Mouse (Mus musculus): Measurements from ENCODE around the gene Zfp668. TPM values are rescaled to one million over a fixed set of nuclear protein-coding genes. Genes with fewer than 3 reads are reported as not detected.

The Zfp668 gene
- total RNA-seq, 2 experiments from 2014 or later, result 5.8 to 7.7 TPM

Other genes with a start within 250 kb of the Zfp668 start
- 10 to 100 TPM; 93.2 to 97.1 TPM for gene Bcl7c, start 167.9 kb downstream of the Zfp668 start, total RNA-seq (2021)
- 10 to 100 TPM in 1 of 2 experiments, 1 to 10 TPM in 1; 9.1 to 12.7 TPM for gene Ctf1, start 164.1 kb downstream of the Zfp668 start, total RNA-seq (2021)
- gene Ctf2, start 144.7 kb downstream of the Zfp668 start, total RNA-seq (2021), result not detected
- 1 to 10 TPM; 2.9 to 6.0 TPM for gene Fbxl19, start 132.3 kb downstream of the Zfp668 start, total RNA-seq (2021)
- 10 to 100 TPM; 10.2 to 12.3 TPM for gene Orai3, start 107.0 kb downstream of the Zfp668 start, total RNA-seq (2021)
- 10 to 100 TPM; 21.2 to 26.2 TPM for gene Setd1a, start 100.2 kb downstream of the Zfp668 start, total RNA-seq (2021)
- gene Gm49388, start 91.2 kb downstream of the Zfp668 start, total RNA-seq (2021), result under 1 TPM in 1 of 2 experiments, not detected in 1; 0.47 TPM
- gene Hsd3b7, start 76.2 kb downstream of the Zfp668 start, total RNA-seq (2021), result 10 to 100 TPM in 1 of 2 experiments, 1 to 10 TPM in 1; 8.1 to 12.5 TPM
- gene Stx4a, start 52.5 kb downstream of the Zfp668 start, total RNA-seq (2021), result 10 to 100 TPM; 52.6 to 69.7 TPM
- gene Stx1b, start 52.3 kb downstream of the Zfp668 start, total RNA-seq (2021), result 1 to 10 TPM; 3.0 to 4.6 TPM
- 10 to 100 TPM; 16.2 to 20.1 TPM for gene Zfp646, start 607 bp downstream of the Zfp668 start, total RNA-seq (2021)
- gene Prss53, start 14.1 kb upstream of the Zfp668 start, total RNA-seq (2021), result 1 to 10 TPM in 1 of 2 experiments, under 1 TPM in 1; 0.96 to 1.2 TPM
- not detected for gene Gm21974, start 18.6 kb upstream of the Zfp668 start, total RNA-seq (2021)
- gene Vkorc1, start 18.8 kb upstream of the Zfp668 start, total RNA-seq (2021), result 10 to 100 TPM; 36.8 to 48.9 TPM
- gene Bckdk, start 27.3 kb upstream of the Zfp668 start, total RNA-seq (2021), result 10 to 100 TPM; 84.9 to 89.6 TPM
- 10 to 100 TPM; 12.9 to 16.7 TPM for gene Kat8, start 35.7 kb upstream of the Zfp668 start, total RNA-seq (2021)
- not detected for gene Prss8, start 53.3 kb upstream of the Zfp668 start, total RNA-seq (2021)
- gene Prss36, start 69.9 kb upstream of the Zfp668 start, total RNA-seq (2021), result 1 to 10 TPM; 6.6 to 7.9 TPM
- gene Fus, start 90.6 kb upstream of the Zfp668 start, total RNA-seq (2021), result 100 to 1,000 TPM; 199 to 239 TPM
- 1 to 10 TPM; 3.3 to 4.9 TPM for gene Pycard, start 117.0 kb upstream of the Zfp668 start, total RNA-seq (2021)
- gene Trim72, start 127.1 kb upstream of the Zfp668 start, total RNA-seq (2021), result 100 to 1,000 TPM; 238 to 256 TPM
- 1 to 10 TPM; 1.5 to 3.4 TPM for gene Itgam, start 185.8 kb upstream of the Zfp668 start, total RNA-seq (2021)
- not detected for gene Gm49368, start 185.9 kb upstream of the Zfp668 start, total RNA-seq (2021)

All from gastrocnemius, postnatal 10 days (tissue).